Comparison of ENCODE assay signal across 15 mouse cellular contexts in genomic region chr10:117740921-117741320, GRCm38 (mm10).
"Had no signal": no experiment of that assay in that cellular context is flagged by ENCODE, and none has a peak within 500 bp of the region (broad histone marks: within the 10 kb centered on the region; RNA-seq: fewer than 3 reads in every experiment).

No protein-coding gene starts in this region.

- H3K36me3 ChIP-seq: liver, embryonic 15.5 days had no signal

- DNase-seq: kidney, adult 9 months; kidney, postnatal 4 days; left cerebral cortex, postnatal 4 days; lung, adult 2 months; lung, postnatal 10 days; right cerebral cortex, postnatal 14 days; thymus, adult 2 months; thymus, postnatal 36 days had no signal

- H3K9ac ChIP-seq: liver, embryonic 15.5 days; midbrain, embryonic 13.5 days; stomach, embryonic 15.5 days had no signal

- H3K27ac ChIP-seq: kidney, postnatal 0 days; liver, embryonic 15.5 days; macrophage; midbrain, embryonic 13.5 days; stomach, embryonic 15.5 days had no signal

- H3K9me3 ChIP-seq: liver, embryonic 15.5 days; midbrain, embryonic 13.5 days; stomach, embryonic 15.5 days had no signal

- H3K4me3 ChIP-seq: layer of hippocampus, adult 2 months; liver, embryonic 15.5 days; midbrain, embryonic 13.5 days; stomach, embryonic 15.5 days had no signal

- ATAC-seq: midbrain, embryonic 13.5 days had no signal

- H3K27me3 ChIP-seq: midbrain, embryonic 13.5 days; stomach, embryonic 15.5 days had no signal

- H3K4me2 ChIP-seq: liver, embryonic 11.5 days; liver, embryonic 15.5 days; midbrain, embryonic 13.5 days; stomach, embryonic 15.5 days had no signal
